Mouse (Mus musculus): ENCODE measurements around the gene Aoah.

- TF ChIP-seq CTCF (IDR thresholded peaks at IDR 0.05) (no peak), EP300 (IDR thresholded peaks at IDR 0.05) (no peak)
Observed at GRCm38 (mm10) chr13:20785960-20786359, 8.0 kb upstream of the Aoah start.

All from lung, postnatal 0 days (tissue).